Mouse (Mus musculus) forebrain, postnatal 0 days (tissue): ENCODE data around the gene Atp2b2. TPM values are rescaled to one million over a fixed set of nuclear protein-coding genes. Genes with fewer than 3 reads are reported as not detected.

Experiments used
- ATAC-seq: fragments of 200-750 bp; cut with Nextera tagmentation; 2 replicates; pipeline ENCODE4 v1.8.0; 2017; ENCODE audit warnings: mild to moderate bottlenecking, moderate library complexity
- DNase-seq: peaks from one replicate; pipeline ENCODE4 v3.0.0-alpha.2; 2015
- H3K27ac ChIP-seq: fragments of 300-500 bp; sonication (generic); 2 replicates; pipeline ENCODE4 v1.5.1; 2014; ENCODE audit warnings: low read depth, mild to moderate bottlenecking, antibody characterized with exemption, low read length, moderate library complexity, mixed read lengths
- H3K27me3 ChIP-seq: fragments of 300-500 bp; sonication (generic); 2 replicates; pipeline ENCODE4 v1.6.1; 2014; ENCODE audit warnings: mild to moderate bottlenecking, low read length, mixed read lengths; ENCODE audit not compliant: insufficient read depth
- H3K36me3 ChIP-seq: fragments of 300-500 bp; sonication (generic); 2 replicates; pipeline ENCODE4 v1.6.1; 2014; ENCODE audit warnings: mild to moderate bottlenecking, moderate library complexity; ENCODE audit not compliant: insufficient read depth
- H3K4me1 ChIP-seq: fragments of 300-500 bp; sonication (generic); 2 replicates; pipeline ENCODE4 v1.6.1; 2014; ENCODE audit warnings: antibody characterized with exemption; ENCODE audit not compliant: insufficient read depth
- H3K4me2 ChIP-seq: fragments of 300-500 bp; sonication (generic); 2 replicates; pipeline ENCODE4 v1.6.1; 2014; ENCODE audit warnings: low read depth, mild to moderate bottlenecking, moderate library complexity
- H3K4me3 ChIP-seq: fragments of 300-500 bp; sonication (generic); 2 replicates; pipeline ENCODE4 v1.5.1; 2014; ENCODE audit warnings: low read depth, low read length, mixed read lengths
- H3K9ac ChIP-seq: fragments of 300-500 bp; sonication (generic); 2 replicates; pipeline ENCODE4 v1.6.1; 2014; ENCODE audit warnings: mild to moderate bottlenecking
- H3K9me3 ChIP-seq: fragments of 300-500 bp; sonication (generic); 2 replicates; pipeline ENCODE4 v1.6.1; 2016; ENCODE audit warnings: low read length
- CTCF ChIP-seq: sonication (generic); IDR thresholded peaks from 2 replicates; pipeline ENCODE4 v1.5.1; 2016; ENCODE audit warnings: antibody characterized with exemption, control low read depth, low read depth
- WGBS: fragments of 180-500 bp; shearing (Covaris S2); extraction: QIAGEN DNeasy Blood & Tissue Kit; methylation state at CpG from one replicate; pipeline ENCODE4 v1.1.7; 2014; 5-methylcytosine and 5-hydroxymethylcytosine counted together
- polyA plus RNA-seq: library from polyadenylated mRNA; unstranded; fragments of >200 nt; fragmentation: Nextera tagmentation; extraction: Ambion mirVana; gene quantifications from 2 replicates; pipeline ENCODE4 v1.2.1, GENCODE M21; 2015
- total RNA-seq: library from RNA; depleted of rRNA; stranded (reverse); fragments of >200 nt; gene quantifications from 2 replicates; pipeline ENCODE4 v1.2.3, GENCODE M21; 2014

Gene Atp2b2
- total and polyA plus RNA-seq, 2 experiments from 2014 or later: 37.8 to 65.1 TPM

- H3K9ac ChIP-seq: no peak overlapping the region
- 0 out of 2 replicates have a peak, but pooled peaks cover 3% of the 10 kb centered on the region for H3K9me3 ChIP-seq
- DNase-seq (no peak), ATAC-seq (no peak)
- H3K36me3 ChIP-seq: no peaks in the 10 kb centered on the region
- H3K4me3 ChIP-seq: no peak overlapping the region
- no peak overlapping the region for H3K27ac ChIP-seq
- no peak overlapping the region for H3K4me2 ChIP-seq
- WGBS: 93% methylated on average over 5 of the region's 5 CpGs
- peaks cover 9% of the 10 kb centered on the region; the same call in 1 of the 2 replicates for H3K4me1 ChIP-seq
- no peak for TF ChIP-seq CTCF
- no peaks in the 10 kb centered on the region for H3K27me3 ChIP-seq
These were observed 48.2 kb downstream of the Atp2b2 start for GRCm38 (mm10) chr6:113994176-113994575.

- no peak overlapping the region for H3K9ac ChIP-seq
- WGBS: 71% methylated on average over 2 of the region's 2 CpGs
- TF ChIP-seq CTCF: no peak
- no peak overlapping the region for H3K27ac ChIP-seq
- no peaks in the 10 kb centered on the region for H3K9me3 ChIP-seq
- H3K36me3 ChIP-seq: no peaks in the 10 kb centered on the region
- H3K4me1 ChIP-seq: peaks cover 9% of the 10 kb centered on the region; the same call in 1 of the 2 replicates
- no peak overlapping the region for H3K4me3 ChIP-seq
- H3K4me2 ChIP-seq: no peak overlapping the region
- ATAC-seq (no peak; the same call in 1 of the 2 replicates), DNase-seq (no peak)
- H3K27me3 ChIP-seq: no peaks in the 10 kb centered on the region
These were observed 50.3 kb downstream of the Atp2b2 start for GRCm38 (mm10) chr6:113992101-113992500.

GRCm38 (mm10) chr6:113991482-113991881, 50.9 kb downstream of the Atp2b2 start:
- H3K27me3 ChIP-seq: no peaks in the 10 kb centered on the region
- DNase-seq (peak; percentile 62), ATAC-seq (peak; percentile 80)
- no peaks in the 10 kb centered on the region for H3K36me3 ChIP-seq
- peaks cover 9% of the 10 kb centered on the region; the same call in 1 of the 2 replicates for H3K4me1 ChIP-seq
- H3K27ac ChIP-seq: peak overlapping the region; percentile 50; the same call in 1 of the 2 replicates
- H3K9ac ChIP-seq: 0 out of 2 replicates have a peak overlapping the region, but pooled peaks have one; percentile 14
- H3K4me2 ChIP-seq: no peak overlapping the region
- no peaks in the 10 kb centered on the region for H3K9me3 ChIP-seq
- no peak overlapping the region for H3K4me3 ChIP-seq
- no peak for TF ChIP-seq CTCF
- 14% methylated on average over 11 of the region's 11 CpGs for WGBS

- Histone ChIP-seq H3K27me3 (no peaks in the 10 kb centered on the region), H3K9me3 (no peaks in the 10 kb centered on the region), H3K4me2 (no peak overlapping the region), H3K4me1 (peaks cover 9% of the 10 kb centered on the region; the same call in 1 of the 2 replicates), H3K27ac (no peak overlapping the region), H3K9ac (no peak overlapping the region), H3K4me3 (no peak overlapping the region), H3K36me3 (no peaks in the 10 kb centered on the region)
- ATAC-seq: no peak
- WGBS: 33% methylated on average over 1 of the region's 1 CpGs
- no peak for DNase-seq
- no peak for TF ChIP-seq CTCF
These were observed 52.4 kb downstream of the Atp2b2 start for GRCm38 (mm10) chr6:113990044-113990443.

GRCm38 (mm10) chr6:113988521-113988920, 53.9 kb downstream of the Atp2b2 start:
- H3K27ac ChIP-seq: no peak overlapping the region
- no peaks in the 10 kb centered on the region for H3K9me3 ChIP-seq
- peaks cover 9% of the 10 kb centered on the region; the same call in 1 of the 2 replicates for H3K4me1 ChIP-seq
- DNase-seq: no peak
- 71% methylated on average over 2 of the region's 2 CpGs for WGBS
- H3K4me2 ChIP-seq: no peak overlapping the region
- no peak overlapping the region for H3K4me3 ChIP-seq
- no peaks in the 10 kb centered on the region for H3K36me3 ChIP-seq
- H3K27me3 ChIP-seq: no peaks in the 10 kb centered on the region
- H3K9ac ChIP-seq: no peak overlapping the region
- TF ChIP-seq CTCF: no peak
- ATAC-seq: no peak

GRCm38 (mm10) chr6:113986671-113987070, 55.7 kb downstream of the Atp2b2 start:
- Histone ChIP-seq H3K36me3 (no peaks in the 10 kb centered on the region), H3K9ac (no peak overlapping the region), H3K4me3 (no peak overlapping the region), H3K4me2 (no peak overlapping the region), H3K27ac (no peak overlapping the region), H3K27me3 (no peaks in the 10 kb centered on the region), H3K9me3 (no peaks in the 10 kb centered on the region), H3K4me1 (peaks cover 7% of the 10 kb centered on the region; the same call in 1 of the 2 replicates)
- DNase-seq: no peak
- WGBS: 32% methylated on average over 4 of the region's 4 CpGs
- TF ChIP-seq CTCF: no peak
- peak; percentile 34; the same call in 1 of the 2 replicates for ATAC-seq

GRCm38 (mm10) chr6:113978673-113979072, 63.7 kb downstream of the Atp2b2 start:
- no peak overlapping the region for H3K9ac ChIP-seq
- no peak overlapping the region for H3K4me2 ChIP-seq
- H3K9me3 ChIP-seq: no peaks in the 10 kb centered on the region
- no peaks in the 10 kb centered on the region for H3K4me1 ChIP-seq
- H3K27me3 ChIP-seq: no peaks in the 10 kb centered on the region
- whole genome bisulfite sequencing: 80% methylated on average over 8 of the region's 8 CpGs
- ATAC-seq (no peak; the same call in 1 of the 2 replicates), DNase-seq (no peak)
- no peak overlapping the region for H3K4me3 ChIP-seq
- TF ChIP-seq CTCF: no peak
- H3K36me3 ChIP-seq: no peaks in the 10 kb centered on the region
- no peak overlapping the region for H3K27ac ChIP-seq
